Mouse (Mus musculus) retina, adult 2 months (tissue): ENCODE results near the gene Fgfr3.

Source experiments
- DNase-seq: peaks from one replicate; pipeline ENCODE4 v3.0.0-alpha.2; 2012; ENCODE audit warnings: low read depth, low spot score

The Fgfr3 gene

GRCm38 (mm10) chr5:33721541-33722265 is at the start of gene Fgfr3:
Gene Fgfr3, plus strand, starts transcription at chr5:33721674.
- DNase-seq: no peak

- no peak for DNase-seq
These were observed 47.0 kb upstream of the Fgfr3 start for GRCm38 (mm10) chr5:33674439-33674838.

- no peak for DNase-seq
These were observed 45.5 kb upstream of the Fgfr3 start for GRCm38 (mm10) chr5:33675964-33676363.

- no peak for DNase-seq
These were observed 43.2 kb upstream of the Fgfr3 start for GRCm38 (mm10) chr5:33678244-33678643.

- no peak for DNase-seq
These were observed 40.4 kb upstream of the Fgfr3 start for GRCm38 (mm10) chr5:33681044-33681443.

GRCm38 (mm10) chr5:33681611-33682388 is 39.7 kb upstream of the Fgfr3 start:
- DNase-seq: no peak

GRCm38 (mm10) chr5:33682963-33683362 is 38.5 kb upstream of the Fgfr3 start:
- no peak for DNase-seq

- DNase-seq: no peak
These were observed 37.4 kb upstream of the Fgfr3 start for GRCm38 (mm10) chr5:33683897-33684652.

- DNase-seq: no peak
These were observed 36.5 kb upstream of the Fgfr3 start for GRCm38 (mm10) chr5:33684932-33685331.

GRCm38 (mm10) chr5:33687142-33687541 is 34.3 kb upstream of the Fgfr3 start:
- DNase-seq: no peak

- DNase-seq: no peak
These were observed 32.9 kb upstream of the Fgfr3 start for GRCm38 (mm10) chr5:33688278-33689220.

- DNase-seq: no peak
These were observed 32.1 kb upstream of the Fgfr3 start for GRCm38 (mm10) chr5:33689221-33689844.

GRCm38 (mm10) chr5:33689852-33690645 is 31.4 kb upstream of the Fgfr3 start:
- no peak for DNase-seq

- DNase-seq: no peak
These were observed 29.1 kb upstream of the Fgfr3 start for GRCm38 (mm10) chr5:33692393-33692792.

- DNase-seq: no peak
These were observed 27.0 kb upstream of the Fgfr3 start for GRCm38 (mm10) chr5:33694461-33694847.

- DNase-seq: peak; percentile 67
These were observed 26.4 kb upstream of the Fgfr3 start for GRCm38 (mm10) chr5:33694848-33695717.

- DNase-seq: no peak
These were observed 25.8 kb upstream of the Fgfr3 start for GRCm38 (mm10) chr5:33695718-33696121.

GRCm38 (mm10) chr5:33696430-33696829 is 25.0 kb upstream of the Fgfr3 start:
- DNase-seq: no peak

GRCm38 (mm10) chr5:33697534-33697933 is 23.9 kb upstream of the Fgfr3 start:
- no peak for DNase-seq
